Mouse (Mus musculus) 3T3-L1 (cell line): Measurements from ENCODE around the gene Cacnb4.

Source experiments
- DNase-seq: peaks from one replicate; pipeline ENCODE4 v3.0.0-alpha.2; 2015; ENCODE audit warnings: low read depth, low spot score

Cacnb4 gene

GRCm38 (mm10) chr2:52474570-52474969 is 202.1 kb downstream of the Cacnb4 start:
- DNase-seq = no peak

GRCm38 (mm10) chr2:52471545-52472291 is 204.9 kb downstream of the Cacnb4 start:
- peak; percentile 55 for DNase-seq

GRCm38 (mm10) chr2:52470044-52470560 is 206.5 kb downstream of the Cacnb4 start:
- DNase-seq = no peak

GRCm38 (mm10) chr2:52467629-52468028 is 209.0 kb downstream of the Cacnb4 start:
- no peak for DNase-seq

GRCm38 (mm10) chr2:52461206-52461967 is 215.2 kb downstream of the Cacnb4 start:
- DNase-seq = no peak

- DNase-seq = peak; percentile 55
Observed at GRCm38 (mm10) chr2:52455606-52456479, 220.8 kb downstream of the Cacnb4 start.

GRCm38 (mm10) chr2:52449818-52450217 is 226.8 kb downstream of the Cacnb4 start:
- DNase-seq = no peak

- DNase-seq = no peak
Observed at GRCm38 (mm10) chr2:52448916-52449315, 227.7 kb downstream of the Cacnb4 start.

- no peak for DNase-seq
Observed at GRCm38 (mm10) chr2:52446648-52447047, 230.0 kb downstream of the Cacnb4 start.

GRCm38 (mm10) chr2:52442125-52442524 is 234.5 kb downstream of the Cacnb4 start:
- no peak for DNase-seq

- DNase-seq = no peak
Observed at GRCm38 (mm10) chr2:52440420-52441015, 236.1 kb downstream of the Cacnb4 start.

- DNase-seq = no peak
Observed at GRCm38 (mm10) chr2:52438437-52438836, 238.2 kb downstream of the Cacnb4 start.

GRCm38 (mm10) chr2:52438013-52438412 is 238.6 kb downstream of the Cacnb4 start:
- peak; percentile 85 for DNase-seq

GRCm38 (mm10) chr2:52435919-52436632 is 240.6 kb downstream of the Cacnb4 start:
- DNase-seq = no peak

GRCm38 (mm10) chr2:52433365-52433764 is 243.3 kb downstream of the Cacnb4 start:
- DNase-seq = no peak

- no peak for DNase-seq
Observed at GRCm38 (mm10) chr2:52427383-52427782, 249.2 kb downstream of the Cacnb4 start.

- peak; percentile 51 for DNase-seq
Observed at GRCm38 (mm10) chr2:52426041-52426440, 250.6 kb downstream of the Cacnb4 start.

- no peak for DNase-seq
Observed at GRCm38 (mm10) chr2:52425523-52425795, 251.2 kb downstream of the Cacnb4 start.

GRCm38 (mm10) chr2:52424747-52425522 is 251.7 kb downstream of the Cacnb4 start, which contains the start of gene Arl5a:
TSS of gene Arl5a (minus strand) at chr2:52424901.
- DNase-seq = peak; percentile 80

GRCm38 (mm10) chr2:52424248-52424728 is 252.3 kb downstream of the Cacnb4 start:
- DNase-seq = peak; percentile 56
